Mouse (Mus musculus) forebrain, embryonic 11.5 days (tissue): ENCODE measurements around the gene Fbxo22. TPM values are rescaled to one million over a fixed set of nuclear protein-coding genes. Genes with fewer than 3 reads are reported as not detected.

Experiments
- ATAC-seq: fragments of 200-750 bp; cut with Nextera tagmentation; replicated peaks from 2 replicates; pipeline ENCODE4 v1.8.0; 2017; ENCODE audit warnings: moderate TSS enrichment; ENCODE audit not compliant: low FRiP score
- DNase-seq: peaks from one replicate; pipeline ENCODE4 v3.0.0-alpha.2; 2017; ENCODE audit warnings: low spot score
- H3K27ac ChIP-seq: fragments of 300-500 bp; sonication (generic); 2 replicates; pipeline ENCODE4 v1.5.1; 2014; ENCODE audit warnings: low read depth, low read length
- H3K27me3 ChIP-seq: fragments of 300-500 bp; sonication (generic); 2 replicates; pipeline ENCODE4 v1.6.1; 2014; ENCODE audit warnings: mild to moderate bottlenecking, low read length, mixed read lengths; ENCODE audit not compliant: control insufficient read depth, insufficient read depth
- H3K36me3 ChIP-seq: fragments of 300-500 bp; sonication (generic); 2 replicates; pipeline ENCODE4 v1.6.1; 2014; ENCODE audit warnings: mild to moderate bottlenecking, low read length, moderate library complexity, mixed read lengths; ENCODE audit not compliant: control insufficient read depth, insufficient read depth
- H3K4me1 ChIP-seq: fragments of 300-500 bp; sonication (generic); replicated peaks from 2 replicates; pipeline ENCODE4 v1.6.1; 2014; ENCODE audit warnings: low read length, mixed read lengths; ENCODE audit not compliant: control insufficient read depth, insufficient read depth
- H3K4me2 ChIP-seq: fragments of 300-500 bp; sonication (generic); 2 replicates; pipeline ENCODE4 v1.6.1; 2014; ENCODE audit warnings: low read depth, mild to moderate bottlenecking, low read length, moderate library complexity, mixed read lengths; ENCODE audit not compliant: severe bottlenecking
- H3K4me3 ChIP-seq: fragments of 300-500 bp; sonication (generic); 2 replicates; pipeline ENCODE4 v1.5.1; 2014; ENCODE audit warnings: low read depth, low read length
- H3K9ac ChIP-seq: fragments of 300-500 bp; sonication (generic); 2 replicates; pipeline ENCODE4 v1.6.1; 2014; ENCODE audit warnings: low read length
- H3K9me3 ChIP-seq: fragments of 300-500 bp; sonication (generic); 2 replicates; pipeline ENCODE4 v1.6.1; 2016; ENCODE audit warnings: low read length, mixed read lengths; ENCODE audit not compliant: control insufficient read depth
- WGBS: fragments of 180-500 bp; shearing (Covaris S2); extraction: QIAGEN DNeasy Blood & Tissue Kit; methylation state at CpG from one replicate; pipeline ENCODE4 v1.1.7; 2014; 5-methylcytosine and 5-hydroxymethylcytosine counted together
- polyA plus RNA-seq: library from polyadenylated mRNA; unstranded; fragments of >200 nt; fragmentation: Nextera tagmentation; extraction: Ambion mirVana; gene quantifications from 2 replicates; pipeline ENCODE4 v1.2.1, GENCODE M21; 2014

Fbxo22 gene
- polyA plus RNA-seq, 1 experiment from 2014 or later, result 87.5 TPM

DNA sequence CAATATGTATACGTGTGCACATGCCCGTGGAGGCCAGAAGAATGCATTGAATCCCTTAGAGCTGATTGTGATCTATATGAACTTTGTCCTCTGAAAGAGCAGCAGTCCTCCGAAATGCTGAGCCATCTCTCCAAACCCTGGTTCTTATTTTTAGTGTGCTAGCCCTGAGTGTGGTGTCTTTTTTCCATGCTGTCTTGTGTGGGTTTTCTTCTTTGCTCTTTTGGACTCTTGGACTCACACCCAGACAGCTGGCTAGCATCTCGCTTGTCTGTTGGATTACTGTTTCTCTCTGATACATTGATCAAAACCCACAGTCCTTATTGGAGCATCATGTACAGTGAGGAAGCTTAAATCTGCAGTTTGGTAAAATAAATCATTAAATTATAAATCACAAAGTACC, 2.9 kb downstream of the Fbxo22 start:
- H3K9ac ChIP-seq, result no peak overlapping the region
- H3K4me1 ChIP-seq, result peaks cover 8% of the 10 kb centered on the region; the same call in 1 of the 2 replicates
- H3K4me2 ChIP-seq, result no peak overlapping the region
- H3K36me3 ChIP-seq, result peaks cover 2% of the 10 kb centered on the region; the same call in 1 of the 2 replicates
- no peak overlapping the region for H3K27ac ChIP-seq
- no peaks in the 10 kb centered on the region for H3K27me3 ChIP-seq
- ATAC-seq (no peak), DNase-seq (no peak)
- H3K9me3 ChIP-seq, result no peaks in the 10 kb centered on the region
- 89% methylated on average over 4 of the region's 4 CpGs for WGBS
- no peak overlapping the region for H3K4me3 ChIP-seq

DNA sequence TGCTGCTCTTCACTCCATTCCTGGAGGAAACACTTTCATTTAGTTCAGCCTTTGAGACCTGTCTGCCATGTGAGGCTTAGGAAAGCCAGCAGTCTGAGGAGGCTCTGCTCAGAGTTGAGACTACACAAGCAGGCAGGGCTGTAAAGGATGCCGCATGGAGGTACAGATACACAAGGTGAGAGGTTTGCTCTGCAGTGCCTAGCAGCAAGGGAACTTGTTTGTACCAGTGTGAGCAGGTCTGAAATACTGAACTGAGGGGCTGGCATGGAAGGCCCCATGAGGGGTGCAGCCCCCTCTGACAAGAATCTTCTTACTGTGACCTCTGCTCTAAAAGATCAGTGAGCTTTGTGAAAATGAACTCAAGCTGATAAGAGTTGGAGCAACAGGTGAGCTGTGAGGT, 4.7 kb downstream of the Fbxo22 start:
- WGBS, result 96% methylated on average over 1 of the region's 1 CpGs
- no peak overlapping the region for H3K4me3 ChIP-seq
- H3K27me3 ChIP-seq, result no peaks in the 10 kb centered on the region
- ATAC-seq (no peak), DNase-seq (no peak)
- peaks cover 2% of the 10 kb centered on the region; the same call in 1 of the 2 replicates for H3K36me3 ChIP-seq
- H3K9ac ChIP-seq, result no peak overlapping the region
- no peak overlapping the region for H3K27ac ChIP-seq
- no peak overlapping the region for H3K4me2 ChIP-seq
- H3K4me1 ChIP-seq, result peaks cover 6% of the 10 kb centered on the region; the same call in 1 of the 2 replicates
- H3K9me3 ChIP-seq, result no peaks in the 10 kb centered on the region

- Histone ChIP-seq H3K9me3 (no peaks in the 10 kb centered on the region), H3K27me3 (no peaks in the 10 kb centered on the region), H3K9ac (no peak overlapping the region), H3K27ac (no peak overlapping the region), H3K4me2 (no peak overlapping the region), H3K4me1 (no peaks in the 10 kb centered on the region; the same call in 1 of the 2 replicates), H3K4me3 (no peak overlapping the region), H3K36me3 (peaks cover 2% of the 10 kb centered on the region; the same call in 1 of the 2 replicates)
- no peak for ATAC-seq
- WGBS, result 88% methylated on average over 3 of the region's 3 CpGs
- no peak for DNase-seq
Observed at GRCm38 (mm10) chr9:55215056-55215455, 6.3 kb downstream of the Fbxo22 start.

DNA sequence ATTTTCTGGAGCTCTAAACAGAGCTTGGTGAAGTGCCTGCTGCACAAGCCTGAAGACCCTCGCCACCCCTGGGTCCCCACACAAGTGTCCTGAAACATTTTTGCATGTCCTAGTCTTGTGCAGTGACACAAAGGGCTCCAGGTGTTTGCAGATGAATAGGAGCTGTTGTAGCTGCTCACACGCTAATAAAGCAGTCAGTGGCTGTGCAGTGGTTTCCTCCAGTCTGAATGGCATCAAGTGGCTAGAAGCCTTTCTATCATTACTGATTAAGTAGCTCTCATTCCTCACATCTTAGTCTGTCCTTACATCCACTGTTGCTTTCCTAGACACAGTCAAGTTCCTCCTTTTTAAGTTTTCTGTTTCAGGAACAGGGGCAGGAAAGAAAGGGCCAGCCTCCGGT, 6.9 kb downstream of the Fbxo22 start:
- H3K4me2 ChIP-seq, result no peak overlapping the region
- no peaks in the 10 kb centered on the region for H3K9me3 ChIP-seq
- WGBS, result 74% methylated on average over 3 of the region's 3 CpGs
- H3K4me1 ChIP-seq, result no peaks in the 10 kb centered on the region
- H3K9ac ChIP-seq, result no peak overlapping the region
- peaks cover 2% of the 10 kb centered on the region; the same call in 1 of the 2 replicates for H3K36me3 ChIP-seq
- DNase-seq, result no peak
- no peaks in the 10 kb centered on the region for H3K27me3 ChIP-seq
- no peak overlapping the region for H3K4me3 ChIP-seq
- ATAC-seq, result no peak
- no peak overlapping the region for H3K27ac ChIP-seq

GRCm38 (mm10) chr9:55216078-55216477, 7.4 kb downstream of the Fbxo22 start:
- H3K4me2 ChIP-seq, result no peak overlapping the region
- no peaks in the 10 kb centered on the region for H3K27me3 ChIP-seq
- H3K9ac ChIP-seq, result no peak overlapping the region
- no peaks in the 10 kb centered on the region for H3K4me1 ChIP-seq
- H3K9me3 ChIP-seq, result no peaks in the 10 kb centered on the region
- H3K27ac ChIP-seq, result no peak overlapping the region
- H3K4me3 ChIP-seq, result no peak overlapping the region
- no peak for ATAC-seq
- DNase-seq, result no peak
- H3K36me3 ChIP-seq, result peaks cover 2% of the 10 kb centered on the region; the same call in 1 of the 2 replicates
- WGBS, result 68% methylated on average over 2 of the region's 2 CpGs

DNA sequence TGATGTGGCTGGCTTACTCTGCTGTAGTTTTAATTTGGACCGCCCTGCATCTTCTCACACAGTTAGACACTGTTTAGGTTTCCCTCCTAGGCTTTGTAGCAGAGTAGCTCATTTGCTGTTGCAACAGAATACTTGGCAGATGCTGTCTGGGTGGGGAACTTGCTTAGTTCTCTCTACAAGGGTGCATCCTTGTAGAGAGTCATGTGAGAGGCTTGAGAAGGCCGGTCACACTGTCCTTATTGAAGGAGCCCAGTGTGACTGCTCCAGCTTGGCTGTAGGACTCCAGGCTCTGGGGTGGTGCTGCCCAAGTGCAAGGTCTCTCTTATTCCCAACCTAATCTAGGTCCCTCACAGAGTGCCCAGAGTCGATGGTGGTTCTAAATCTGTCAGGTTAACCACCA, 8.7 kb downstream of the Fbxo22 start:
- no peaks in the 10 kb centered on the region for H3K27me3 ChIP-seq
- no peaks in the 10 kb centered on the region for H3K9me3 ChIP-seq
- no peak overlapping the region for H3K4me2 ChIP-seq
- ATAC-seq, result no peak
- no peak overlapping the region for H3K4me3 ChIP-seq
- WGBS, result 91% methylated on average over 3 of the region's 3 CpGs
- H3K36me3 ChIP-seq, result peaks cover 2% of the 10 kb centered on the region; the same call in 1 of the 2 replicates
- no peak overlapping the region for H3K27ac ChIP-seq
- no peak overlapping the region for H3K9ac ChIP-seq
- DNase-seq, result no peak
- H3K4me1 ChIP-seq, result no peaks in the 10 kb centered on the region

DNA sequence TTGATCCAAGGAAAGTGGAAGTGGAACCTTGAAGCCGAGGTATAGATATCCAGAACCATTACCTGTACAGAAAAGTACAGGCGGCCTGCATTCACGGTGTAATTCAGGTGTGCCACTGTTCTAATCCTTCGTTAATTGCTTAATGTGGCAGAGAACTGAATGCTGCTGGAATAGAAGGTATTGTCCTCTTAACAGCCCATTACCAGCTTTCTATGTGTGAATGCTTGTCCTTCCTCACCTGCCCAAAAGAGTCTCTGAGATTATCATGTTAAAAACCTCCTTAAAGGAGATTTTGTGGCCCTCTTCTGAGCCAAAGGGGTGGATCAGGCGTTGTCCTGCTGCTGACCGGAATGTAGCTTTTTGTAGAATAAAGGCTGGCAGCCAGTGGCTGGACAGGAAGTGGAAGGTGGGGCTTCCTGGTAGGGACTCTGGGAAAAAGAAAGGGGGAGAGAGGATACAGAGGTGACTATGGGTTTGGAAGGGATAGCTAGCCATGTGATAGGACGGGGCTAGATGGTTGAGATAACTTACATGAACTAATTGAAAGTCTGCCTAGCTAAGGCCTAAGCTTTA, 16.5 kb downstream of the Fbxo22 start:
- H3K4me2 ChIP-seq, result no peak overlapping the region
- peaks cover 9% of the 10 kb centered on the region; the same call in 1 of the 2 replicates for H3K36me3 ChIP-seq
- H3K4me3 ChIP-seq, result no peak overlapping the region
- ATAC-seq (no peak), DNase-seq (no peak)
- H3K9me3 ChIP-seq, result no peaks in the 10 kb centered on the region
- WGBS, result 92% methylated on average over 7 of the region's 7 CpGs
- H3K4me1 ChIP-seq, result no peaks in the 10 kb centered on the region
- no peaks in the 10 kb centered on the region for H3K27me3 ChIP-seq
- no peak overlapping the region for H3K9ac ChIP-seq
- no peak overlapping the region for H3K27ac ChIP-seq

- Histone ChIP-seq H3K9me3 (no peaks in the 10 kb centered on the region), H3K27ac (no peak overlapping the region), H3K36me3 (peaks cover 9% of the 10 kb centered on the region; the same call in 1 of the 2 replicates), H3K4me3 (no peak overlapping the region), H3K27me3 (no peaks in the 10 kb centered on the region), H3K9ac (no peak overlapping the region), H3K4me1 (no peaks in the 10 kb centered on the region), H3K4me2 (no peak overlapping the region)
- ATAC-seq (no peak), DNase-seq (no peak)
- 91% methylated on average over 3 of the region's 3 CpGs for WGBS
Observed at GRCm38 (mm10) chr9:55226251-55226650, 17.5 kb downstream of the Fbxo22 start.

GRCm38 (mm10) chr9:55228149-55228548, 19.4 kb downstream of the Fbxo22 start:
- DNase-seq (no peak), ATAC-seq (no peak)
- no peaks in the 10 kb centered on the region for H3K9me3 ChIP-seq
- no peak overlapping the region for H3K4me3 ChIP-seq
- 90% methylated on average over 4 of the region's 4 CpGs for WGBS
- H3K36me3 ChIP-seq, result peaks cover 6% of the 10 kb centered on the region; the same call in 1 of the 2 replicates
- no peak overlapping the region for H3K4me2 ChIP-seq
- no peaks in the 10 kb centered on the region for H3K27me3 ChIP-seq
- no peak overlapping the region for H3K9ac ChIP-seq
- H3K27ac ChIP-seq, result no peak overlapping the region
- no peaks in the 10 kb centered on the region for H3K4me1 ChIP-seq
